Mouse (Mus musculus) embryonic facial prominence, embryonic 14.5 days (tissue): ENCODE measurements around the gene Ripor1. TPM values are rescaled to one million over a fixed set of nuclear protein-coding genes. Genes with fewer than 3 reads are reported as not detected.

ENCODE experiments used
- ATAC-seq: fragments of 200-750 bp; cut with Nextera tagmentation; 2 replicates; pipeline ENCODE4 v1.8.0; 2017; ENCODE audit warnings: low read depth, moderate number of reproducible peaks, moderate TSS enrichment
- DNase-seq: peaks from one replicate; pipeline ENCODE4 v3.0.0-alpha.2; 2015; ENCODE audit warnings: low spot score
- H3K27ac ChIP-seq: fragments of 300-500 bp; sonication (generic); replicated peaks from 2 replicates; pipeline ENCODE4 v1.5.1; 2014; ENCODE audit warnings: low read depth, mild to moderate bottlenecking, low read length, moderate library complexity
- H3K27me3 ChIP-seq: fragments of 300-500 bp; sonication (generic); replicated peaks from 2 replicates; pipeline ENCODE4 v1.6.1; 2014; ENCODE audit warnings: low read length; ENCODE audit not compliant: control insufficient read depth, insufficient read depth
- H3K36me3 ChIP-seq: fragments of 300-500 bp; sonication (generic); 2 replicates; pipeline ENCODE4 v1.6.1; 2014; ENCODE audit warnings: low read length, mixed read lengths; ENCODE audit not compliant: control insufficient read depth, insufficient read depth
- H3K4me1 ChIP-seq: fragments of 300-500 bp; sonication (generic); 2 replicates; pipeline ENCODE4 v1.6.1; 2014; ENCODE audit warnings: antibody characterized with exemption, low read length; ENCODE audit not compliant: control insufficient read depth, insufficient read depth
- H3K4me2 ChIP-seq: fragments of 300-500 bp; sonication (generic); 2 replicates; pipeline ENCODE4 v1.6.1; 2014; ENCODE audit warnings: low read depth, mild to moderate bottlenecking, low read length, moderate library complexity, mixed read lengths
- H3K4me3 ChIP-seq: fragments of 300-500 bp; sonication (generic); 2 replicates; pipeline ENCODE4 v1.5.1; 2014; ENCODE audit warnings: low read depth, mild to moderate bottlenecking, low read length
- H3K9ac ChIP-seq: fragments of 300-500 bp; sonication (generic); 2 replicates; pipeline ENCODE4 v1.6.1; 2014; ENCODE audit warnings: low read depth, mild to moderate bottlenecking, low read length, moderate library complexity, mixed read lengths
- H3K9me3 ChIP-seq: fragments of 300-500 bp; sonication (generic); 2 replicates; pipeline ENCODE4 v1.6.1; 2016; ENCODE audit warnings: low read length; ENCODE audit not compliant: control insufficient read depth
- WGBS: fragments of 180-500 bp; shearing (Covaris S2); extraction: QIAGEN DNeasy Blood & Tissue Kit; methylation state at CpG from one replicate; pipeline ENCODE4 v1.1.7; 2014; 5-methylcytosine and 5-hydroxymethylcytosine counted together
- polyA plus RNA-seq: library from polyadenylated mRNA; unstranded; fragments of >200 nt; fragmentation: Nextera tagmentation; extraction: Ambion mirVana; gene quantifications from 2 replicates; pipeline ENCODE4 v1.2.1, GENCODE M21; 2014

Gene Ripor1
- polyA plus RNA-seq, 1 experiment from 2014 or later: 23.6 TPM

DNA sequence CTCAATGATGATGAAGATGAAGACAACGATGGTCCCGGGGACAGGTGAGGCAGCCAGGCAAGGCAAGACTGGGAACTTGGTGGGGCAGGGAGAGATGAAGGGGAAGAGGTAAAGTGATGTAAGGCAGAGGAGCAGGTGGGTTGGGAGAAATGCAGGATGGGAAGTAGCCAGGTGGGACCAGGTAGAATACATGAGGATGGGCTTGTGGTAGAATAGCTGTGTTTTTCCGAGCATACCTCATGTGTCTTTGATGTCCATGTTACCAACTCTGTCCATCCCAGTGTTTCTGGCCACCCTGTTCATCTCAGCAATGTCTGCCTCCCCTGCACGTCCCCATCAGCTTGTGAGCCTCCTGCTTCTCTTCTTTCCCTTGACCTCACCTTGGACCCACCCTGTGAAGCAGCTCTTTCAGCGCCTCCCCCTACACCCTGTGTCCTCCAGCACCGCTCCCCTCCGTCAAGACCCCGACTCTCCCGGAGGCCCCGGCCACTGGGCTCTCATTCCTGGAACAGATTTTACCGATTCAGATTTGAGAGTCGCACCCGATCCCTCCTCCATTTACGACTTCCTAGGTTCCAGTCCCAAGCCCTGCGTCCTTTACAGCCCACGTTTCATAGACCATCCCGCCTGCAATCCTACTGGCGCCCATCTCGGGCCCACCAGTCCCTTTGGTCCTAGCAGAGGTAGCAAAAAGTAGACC lies 14.0 kb downstream of the Ripor1 start:
- ATAC-seq (no peak), DNase-seq (no peak)
- Histone ChIP-seq H3K27ac (no peak overlapping the region), H3K4me3 (no peak overlapping the region), H3K4me2 (no peak overlapping the region), H3K9me3 (no peaks in the 10 kb centered on the region), H3K9ac (no peak overlapping the region), H3K4me1 (peaks cover 6% of the 10 kb centered on the region; the same call in 1 of the 2 replicates), H3K36me3 (peaks cover 85% of the 10 kb centered on the region), H3K27me3 (no peaks in the 10 kb centered on the region)
- 93% methylated on average over 19 of the region's 19 CpGs for WGBS

DNA sequence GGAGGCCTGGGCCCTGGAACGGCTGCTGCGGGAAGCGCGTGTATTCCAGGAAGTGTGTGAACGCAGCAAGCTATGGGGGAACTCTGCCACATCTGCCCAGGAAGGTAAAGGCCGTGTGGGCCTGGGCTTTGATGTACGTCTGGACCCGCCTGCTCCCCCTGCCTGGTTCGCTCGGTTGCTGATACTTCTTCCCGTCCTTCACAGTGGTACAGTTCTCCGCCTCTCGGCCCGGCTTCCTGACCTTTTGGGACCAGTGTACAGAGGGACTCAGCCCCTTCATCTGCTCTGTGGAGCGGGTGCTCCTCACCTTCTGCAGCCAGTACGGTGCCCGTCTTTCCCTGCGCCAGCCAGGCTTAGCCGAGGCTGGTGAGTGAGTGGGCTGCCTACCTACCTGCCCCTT lies 15.2 kb downstream of the Ripor1 start:
- no peaks in the 10 kb centered on the region for H3K27me3 ChIP-seq
- no peak for DNase-seq
- no peak overlapping the region for H3K4me3 ChIP-seq
- H3K4me1 ChIP-seq: peaks cover 6% of the 10 kb centered on the region; the same call in 1 of the 2 replicates
- H3K4me2 ChIP-seq: no peak overlapping the region
- peaks cover 85% of the 10 kb centered on the region for H3K36me3 ChIP-seq
- H3K9ac ChIP-seq: no peak overlapping the region
- no peak overlapping the region for H3K27ac ChIP-seq
- no peak for ATAC-seq
- H3K9me3 ChIP-seq: no peaks in the 10 kb centered on the region
- WGBS: 89% methylated on average over 19 of the region's 19 CpGs

DNA sequence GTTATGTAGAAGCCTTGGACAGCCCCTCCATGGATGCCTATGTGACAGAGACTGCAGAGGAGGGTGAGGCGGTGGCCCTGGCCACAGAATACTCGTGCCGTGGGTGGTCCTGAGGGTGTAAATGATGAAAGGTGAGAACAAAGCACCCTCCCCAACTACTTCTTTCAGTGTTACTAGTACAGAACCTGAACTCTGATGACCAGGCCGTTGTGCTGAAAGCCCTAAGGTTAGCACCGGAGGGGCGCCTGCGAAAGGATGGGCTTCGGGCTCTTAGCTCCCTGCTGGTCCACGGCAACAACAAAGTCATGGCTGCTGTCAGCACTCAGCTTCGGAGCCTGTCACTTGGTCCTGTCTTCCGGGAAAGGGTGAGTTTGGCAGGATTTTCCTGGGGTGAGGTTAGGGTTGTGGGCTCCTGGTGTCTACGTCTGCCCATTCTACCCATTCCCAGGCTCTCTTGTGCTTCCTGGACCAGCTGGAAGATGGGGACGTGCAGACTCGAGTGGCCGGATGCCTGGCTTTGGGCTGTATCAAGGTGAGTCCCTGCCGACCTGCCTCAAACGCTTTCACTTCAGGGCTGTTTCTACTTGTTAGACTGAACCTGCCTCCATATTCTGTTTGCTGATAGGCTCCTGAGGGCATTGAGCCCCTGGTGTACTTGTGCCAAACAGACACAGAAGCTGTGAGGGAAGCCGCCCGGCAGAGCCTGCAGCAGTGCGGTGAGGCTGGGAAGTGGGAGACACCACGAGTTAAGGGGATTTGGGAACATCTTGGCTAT lies 16.1 kb downstream of the Ripor1 start:
- Histone ChIP-seq H3K9ac (no peak overlapping the region), H3K9me3 (no peaks in the 10 kb centered on the region), H3K27ac (no peak overlapping the region), H3K4me2 (no peak overlapping the region), H3K4me3 (no peak overlapping the region), H3K36me3 (peaks cover 75% of the 10 kb centered on the region), H3K27me3 (no peaks in the 10 kb centered on the region), H3K4me1 (peaks cover 6% of the 10 kb centered on the region; the same call in 1 of the 2 replicates)
- ATAC-seq (no peak), DNase-seq (no peak)
- 93% methylated on average over 21 of the region's 21 CpGs for WGBS

DNA sequence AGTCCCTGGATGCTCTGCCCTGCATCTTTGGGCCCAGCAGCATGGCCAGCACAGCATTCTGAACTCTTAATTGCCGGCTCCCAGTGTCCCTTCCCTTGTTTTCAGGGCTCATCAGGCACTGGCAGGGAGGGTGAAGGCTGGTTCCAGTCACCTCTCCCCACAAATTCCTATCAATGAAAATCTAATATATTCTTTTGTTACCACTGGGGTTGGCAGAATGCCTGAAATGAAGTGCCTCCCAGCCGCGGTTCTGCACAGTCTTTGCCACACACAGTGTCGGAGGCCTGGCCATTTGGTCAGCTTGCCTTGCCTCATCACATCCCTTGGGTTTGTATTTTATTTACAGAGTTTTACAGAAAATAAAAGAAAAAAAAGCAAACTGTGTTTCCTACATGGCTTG lies 16.8 kb downstream of the Ripor1 start:
- Histone ChIP-seq H3K4me3 (no peak overlapping the region), H3K36me3 (peaks cover 68% of the 10 kb centered on the region), H3K4me2 (no peak overlapping the region), H3K9me3 (no peaks in the 10 kb centered on the region), H3K27ac (peak overlapping the region; percentile 61), H3K4me1 (peaks cover 6% of the 10 kb centered on the region; the same call in 1 of the 2 replicates), H3K9ac (no peak overlapping the region), H3K27me3 (no peaks in the 10 kb centered on the region)
- ATAC-seq (no peak), DNase-seq (no peak)
- WGBS: 88% methylated on average over 4 of the region's 4 CpGs

DNA sequence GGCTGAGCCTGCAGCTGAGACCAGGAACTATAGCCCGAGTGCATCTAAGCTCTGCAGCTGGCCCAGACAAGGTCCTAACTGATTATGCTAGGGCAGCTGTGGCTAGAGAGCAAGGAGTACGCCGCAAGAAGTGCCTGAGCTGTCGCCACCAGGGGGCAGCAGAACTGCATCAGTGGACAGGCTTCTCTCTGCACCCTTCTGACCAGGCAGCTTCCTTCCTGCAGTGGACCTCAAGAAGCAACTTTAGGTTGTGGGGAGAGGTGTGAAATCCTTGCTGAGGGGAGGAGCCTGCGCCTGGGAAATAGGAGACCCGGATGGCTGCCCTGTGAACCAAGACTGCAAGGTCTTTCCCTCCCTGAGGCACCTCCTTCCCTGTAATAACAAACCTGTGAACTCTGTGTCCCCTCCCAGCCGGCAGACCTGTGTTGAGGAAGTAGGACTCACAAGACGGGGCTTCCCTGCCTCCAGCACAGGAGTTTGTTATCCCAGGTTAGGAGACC lies 17.4 kb downstream of the Ripor1 start:
- Histone ChIP-seq H3K4me3 (no peak overlapping the region), H3K36me3 (peaks cover 62% of the 10 kb centered on the region), H3K4me1 (peaks cover 6% of the 10 kb centered on the region; the same call in 1 of the 2 replicates), H3K9ac (0 out of 2 replicates have a peak overlapping the region, but pooled peaks have one; percentile 14), H3K27ac (peak overlapping the region; percentile 61; the same call in 1 of the 2 replicates), H3K4me2 (no peak overlapping the region), H3K9me3 (no peaks in the 10 kb centered on the region), H3K27me3 (no peaks in the 10 kb centered on the region)
- 1% methylated on average over 8 of the region's 8 CpGs for WGBS
- peak; percentile 91 for ATAC-seq
- peak; percentile 93 for DNase-seq

DNA sequence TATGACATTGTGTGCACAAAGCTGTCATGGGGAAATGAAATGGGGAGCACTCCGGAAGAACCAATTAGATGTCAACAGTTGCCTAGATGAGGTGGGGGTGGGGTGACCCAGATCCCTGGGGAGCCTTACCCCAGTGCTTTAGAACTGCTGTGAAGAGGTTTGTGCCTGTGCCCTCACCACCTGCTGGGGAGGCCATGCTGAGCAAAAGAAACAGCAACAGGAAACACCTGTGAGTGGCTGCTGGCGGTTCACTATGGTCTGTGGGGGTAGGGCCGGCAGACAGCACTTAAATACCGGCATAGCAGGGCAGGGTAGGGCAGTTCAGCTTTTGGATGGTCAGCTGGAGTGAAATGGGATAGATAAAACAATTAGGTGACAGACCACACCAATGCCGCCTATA lies 18.1 kb downstream of the Ripor1 start:
- Histone ChIP-seq H3K27ac (peak overlapping the region; percentile 2; the same call in 1 of the 2 replicates), H3K27me3 (no peaks in the 10 kb centered on the region), H3K4me2 (no peak overlapping the region), H3K4me3 (no peak overlapping the region), H3K4me1 (peaks cover 6% of the 10 kb centered on the region; the same call in 1 of the 2 replicates), H3K36me3 (peaks cover 56% of the 10 kb centered on the region), H3K9ac (no peak overlapping the region), H3K9me3 (no peaks in the 10 kb centered on the region)
- ATAC-seq (peak; percentile 17; the same call in 1 of the 2 replicates), DNase-seq (peak; percentile 47)
- 23% methylated on average over 5 of the region's 5 CpGs for WGBS

DNA sequence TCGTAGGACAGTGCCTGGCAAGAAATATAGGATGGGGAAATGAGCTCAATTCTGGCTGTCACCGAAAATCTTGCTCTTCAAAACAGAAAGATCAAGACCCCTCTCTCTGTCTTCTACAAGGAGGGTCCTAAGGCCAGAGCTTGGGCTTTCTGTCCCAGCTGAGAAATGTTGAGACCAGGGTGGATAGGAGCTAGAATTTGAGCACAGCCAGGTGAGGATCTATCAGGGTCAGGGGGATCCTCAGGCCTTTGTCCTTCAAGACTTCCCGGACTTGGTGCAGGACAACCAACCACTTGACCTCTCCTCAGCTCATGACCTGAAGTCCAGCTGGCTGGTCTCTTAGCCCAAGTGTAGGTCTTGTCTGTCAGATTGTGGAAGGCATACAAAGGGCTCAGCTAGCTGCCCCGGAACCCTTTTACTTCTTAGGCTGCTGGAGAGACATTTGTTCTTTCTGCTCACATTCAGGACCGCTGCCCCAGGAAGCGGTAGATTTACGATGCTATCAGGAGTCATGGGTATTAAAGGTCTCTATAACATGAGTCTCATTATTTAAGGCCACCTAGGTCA lies 18.7 kb downstream of the Ripor1 start:
- Histone ChIP-seq H3K4me3 (no peak overlapping the region), H3K36me3 (peaks cover 49% of the 10 kb centered on the region), H3K27me3 (no peaks in the 10 kb centered on the region), H3K9me3 (no peaks in the 10 kb centered on the region), H3K4me1 (peaks cover 6% of the 10 kb centered on the region; the same call in 1 of the 2 replicates), H3K9ac (no peak overlapping the region), H3K27ac (0 out of 2 replicates have a peak overlapping the region, but pooled peaks have one; percentile 48), H3K4me2 (no peak overlapping the region)
- no peak for ATAC-seq
- WGBS: 48% methylated on average over 7 of the region's 7 CpGs
- no peak for DNase-seq

DNA sequence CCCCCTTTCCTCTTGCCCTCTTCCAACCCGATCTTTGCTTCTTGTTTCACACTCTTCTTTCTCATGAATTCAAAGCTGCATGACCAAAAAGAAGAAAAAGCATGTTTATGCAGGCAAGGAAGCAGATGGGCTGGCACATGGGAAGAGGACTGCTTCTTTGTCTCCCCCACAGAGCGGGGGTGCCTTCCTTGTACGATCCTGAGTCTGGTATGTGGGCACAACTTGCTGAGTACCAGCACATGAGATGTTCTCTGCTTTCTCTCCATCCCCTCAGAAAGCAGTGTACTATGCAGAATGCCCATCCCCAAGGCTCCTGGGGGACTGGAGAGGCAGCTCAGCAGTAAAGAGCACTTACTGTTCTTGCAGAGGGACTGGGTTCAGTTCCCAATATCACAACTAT lies 19.3 kb downstream of the Ripor1 start:
- Histone ChIP-seq H3K9ac (no peak overlapping the region), H3K4me3 (no peak overlapping the region), H3K27me3 (no peaks in the 10 kb centered on the region), H3K27ac (peak overlapping the region; percentile 48; the same call in 1 of the 2 replicates), H3K4me2 (no peak overlapping the region), H3K9me3 (no peaks in the 10 kb centered on the region), H3K36me3 (peaks cover 43% of the 10 kb centered on the region), H3K4me1 (peaks cover 6% of the 10 kb centered on the region; the same call in 1 of the 2 replicates)
- ATAC-seq: no peak
- no peak for DNase-seq
- WGBS: 54% methylated on average over 3 of the region's 3 CpGs
